Mouse (Mus musculus) MEL (cell line): ENCODE measurements at regions not wholly inside any gene's neighbourhood (a gene's known extent, or its start where the extent isn't known, plus 50 kb on each side); places are given as distances from the start of the nearest gene placed in this dataset.

Experiments
- DNase-seq: peaks from one replicate; pipeline ENCODE4 v3.0.0; 2011; ENCODE audit warnings: low read depth, low spot score
- H3K27ac ChIP-seq: 2 replicates; pipeline ENCODE4 v1.5.1; 2012; ENCODE audit warnings: low read depth, mild to moderate bottlenecking, control low read depth, low read length, moderate library complexity; ENCODE audit not compliant: control insufficient read depth
- H3K27me3 ChIP-seq, 2 experiments: fragments of 150-350 bp in 1 of 2; sonication (generic) in 1 of 2; 2 replicates each; pipeline ENCODE4 v1.6.1; 2012; ENCODE audit warnings: low read length in 2 of 2, mild to moderate bottlenecking in 2 of 2, improper control_type of control experiment in 1 of 2, moderate library complexity in 1 of 2; ENCODE audit not compliant: insufficient read depth in 2 of 2, control insufficient read depth in 1 of 2
- H3K36me3 ChIP-seq, 2 experiments: 2 replicates each; pipeline ENCODE4 v1.6.1; 2012 to 2014; ENCODE audit warnings: low read length in 2 of 2, improper control_type of control experiment in 1 of 2, inconsistent platforms in 1 of 2, mild to moderate bottlenecking in 1 of 2; ENCODE audit not compliant: insufficient read depth in 2 of 2, control insufficient read depth in 1 of 2
- H3K4me1 ChIP-seq, 2 experiments: fragments of 150-350 bp in 1 of 2; sonication (generic) in 1 of 2; 2 replicates each; pipeline ENCODE4 v1.6.1; 2012; ENCODE audit warnings: low read length in 2 of 2, improper control_type of control experiment in 1 of 2, mild to moderate bottlenecking in 1 of 2; ENCODE audit not compliant: insufficient read depth in 2 of 2, control insufficient read depth in 1 of 2
- H3K4me3 ChIP-seq, 2 experiments: fragments of 150-350 bp in 1 of 2; sonication (generic) in 1 of 2; 2 replicates each; pipeline ENCODE4 v1.5.1; 2012; ENCODE audit warnings: low read depth in 2 of 2, low read length in 2 of 2, mild to moderate bottlenecking in 2 of 2, moderate library complexity in 2 of 2, control low read depth in 1 of 2, improper control_type of control experiment in 1 of 2; ENCODE audit not compliant: control insufficient read depth in 1 of 2, insufficient read depth in 1 of 2
- H3K79me2 ChIP-seq: 2 replicates; pipeline ENCODE4 v1.6.1; 2012; ENCODE audit warnings: mild to moderate bottlenecking, low read length, moderate library complexity; ENCODE audit not compliant: control insufficient read depth, poor library complexity, insufficient read depth
- H3K9ac ChIP-seq: 2 replicates; pipeline ENCODE4 v1.6.1; 2012; ENCODE audit warnings: low read depth, mild to moderate bottlenecking, control low read depth, low read length, moderate library complexity; ENCODE audit not compliant: control insufficient read depth, poor library complexity, severe bottlenecking
- H3K9me3 ChIP-seq: fragments of 150-350 bp; sonication (generic); replicated peaks from 2 replicates; pipeline ENCODE4 v1.6.1; 2012; ENCODE audit warnings: mild to moderate bottlenecking, low read length, improper control_type of control experiment, moderate library complexity; ENCODE audit not compliant: insufficient read depth
- CHD1 ChIP-seq: IDR thresholded peaks from 2 replicates; pipeline ENCODE4 v1.6.1; 2012; ENCODE audit warnings: low read depth, mild to moderate bottlenecking, inconsistent platforms, low read length, improper control_type of control experiment
- CHD2 ChIP-seq: IDR thresholded peaks from 2 replicates; pipeline ENCODE4 v1.6.1; 2011; ENCODE audit warnings: low read length, improper control_type of control experiment
- CTCF ChIP-seq, 3 experiments: IDR thresholded peaks in 2 of 3; conservative IDR thresholded peaks in 1 of 3; 2 replicates each; pipeline ENCODE4 v1.5.1; 2011 to 2012; ENCODE audit warnings: low read length in 3 of 3, low read depth in 2 of 3, mild to moderate bottlenecking in 2 of 3, improper control_type of control experiment in 1 of 3, inconsistent platforms in 1 of 3, mixed read lengths in 1 of 3, moderate library complexity in 1 of 3; ENCODE audit not compliant: control insufficient read depth in 1 of 3, insufficient read depth in 1 of 3, poor library complexity in 1 of 3, severe bottlenecking in 1 of 3
- EP300 ChIP-seq, 2 experiments: IDR thresholded peaks; 2 replicates each; pipeline ENCODE4 v1.6.1; 2011; ENCODE audit warnings: improper control_type of control experiment in 2 of 2, low read length in 2 of 2, low read depth in 1 of 2, mild to moderate bottlenecking in 1 of 2
- ETS1 ChIP-seq: IDR thresholded peaks from 2 replicates; pipeline ENCODE4 v1.6.1; 2012; ENCODE audit warnings: low read depth, mild to moderate bottlenecking, inconsistent platforms, low read length, improper control_type of control experiment, moderate library complexity
- GATA1 ChIP-seq: IDR thresholded peaks from 2 replicates; pipeline ENCODE4 v1.6.1; 2011; ENCODE audit warnings: low read depth, low read length, improper control_type of control experiment
- JUND ChIP-seq: IDR thresholded peaks from 2 replicates; pipeline ENCODE4 v1.6.1; 2011; ENCODE audit warnings: low read depth, mild to moderate bottlenecking, improper control_type of control experiment, low read length
- MAX ChIP-seq: IDR thresholded peaks from 2 replicates; pipeline ENCODE4 v1.6.1; 2011; ENCODE audit warnings: low read length, improper control_type of control experiment
- POLR2A ChIP-seq, 2 experiments: IDR thresholded peaks; 2 replicates each; pipeline ENCODE4 v1.6.1; 2011 to 2012; ENCODE audit warnings: low read length in 2 of 2, mild to moderate bottlenecking in 2 of 2, control low read depth in 1 of 2, improper control_type of control experiment in 1 of 2, low read depth in 1 of 2, moderate library complexity in 1 of 2; ENCODE audit not compliant: control insufficient read depth in 1 of 2, insufficient read depth in 1 of 2, poor library complexity in 1 of 2
- RAD21 ChIP-seq: IDR thresholded peaks from 2 replicates; pipeline ENCODE4 v1.6.1; 2011; ENCODE audit warnings: mild to moderate bottlenecking, low read depth, low read length, improper control_type of control experiment
- SIN3A ChIP-seq: IDR thresholded peaks from 2 replicates; pipeline ENCODE4 v1.6.1; 2012; ENCODE audit warnings: low read length, improper control_type of control experiment, inconsistent platforms
- SMC3 ChIP-seq: IDR thresholded peaks from 2 replicates; pipeline ENCODE4 v1.6.1; 2011; ENCODE audit warnings: low read depth, low read length, improper control_type of control experiment
- ZKSCAN1 ChIP-seq: IDR thresholded peaks from 2 replicates; pipeline ENCODE4 v1.6.1; 2012; ENCODE audit warnings: low read depth, mild to moderate bottlenecking, inconsistent platforms, low read length, improper control_type of control experiment, moderate library complexity
- ZNF384 ChIP-seq: IDR thresholded peaks from 2 replicates; pipeline ENCODE4 v1.6.1; 2012; ENCODE audit warnings: low read depth, mild to moderate bottlenecking, inconsistent platforms, low read length, improper control_type of control experiment

- no peaks in the 10 kb centered on the region for H3K79me2 ChIP-seq
- H3K9me3 ChIP-seq = no peaks in the 10 kb centered on the region
- H3K4me1 ChIP-seq = no peaks in the 10 kb centered on the region
- no peak overlapping the region for H3K27ac ChIP-seq
- H3K36me3 ChIP-seq = no peaks in the 10 kb centered on the region
- no peak overlapping the region for H3K9ac ChIP-seq
- TF ChIP-seq ZKSCAN1 (no peak), EP300 (IDR thresholded peaks at IDR 0.05; ENCODE audit: low read depth in 1 of 2, low read length in 2 of 2) (no peak), SIN3A (no peak), GATA1 (no peak), ZNF384 (no peak), CHD2 (no peak), JUND (no peak), RAD21 (no peak)
- no peaks in the 10 kb centered on the region; a peak in 1 of 4 replicates for H3K27me3 ChIP-seq
- H3K4me3 ChIP-seq = no peak overlapping the region
- DNase-seq = no peak
Measured at GRCm38 (mm10) chr16:75384526-75385222, 201.2 kb downstream of the Lipi start.

- H3K4me1 ChIP-seq = no peaks in the 10 kb centered on the region
- no peaks in the 10 kb centered on the region; a peak in 1 of 4 replicates for H3K27me3 ChIP-seq
- H3K79me2 ChIP-seq = no peaks in the 10 kb centered on the region
- no peak overlapping the region for H3K4me3 ChIP-seq
- H3K36me3 ChIP-seq = no peaks in the 10 kb centered on the region
- no peaks in the 10 kb centered on the region for H3K9me3 ChIP-seq
- H3K27ac ChIP-seq = no peak overlapping the region
- no peak overlapping the region for H3K9ac ChIP-seq
- TF ChIP-seq POLR2A (IDR thresholded peaks at IDR 0.05; ENCODE audit: control insufficient read depth in 1 of 2, insufficient read depth in 1 of 2, low read depth in 1 of 2, low read length in 2 of 2, poor library complexity in 1 of 2) (no peak), JUND (no peak), RAD21 (peak; percentile 11), CTCF (IDR thresholded peaks at IDR 0.05 in 2 of 3, conservative IDR thresholded peaks at IDR 0.05 in 1 of 3; ENCODE audit: control insufficient read depth in 1 of 3, insufficient read depth in 1 of 3, low read depth in 2 of 3, low read length in 3 of 3, poor library complexity in 1 of 3, severe bottlenecking in 1 of 3) (peak; percentile 3 to 34 (median 3); a peak in 2 of 6 replicates), SMC3 (peak; percentile 43)
- TF ChIP-seq, all 39 proteins: peak for 3
- no peak for DNase-seq
Measured at GRCm38 (mm10) chr16:75381191-75381590, 204.7 kb downstream of the Lipi start.

- no peak overlapping the region for H3K9ac ChIP-seq
- H3K27ac ChIP-seq = no peak overlapping the region
- 0 out of 4 replicates have a peak, but pooled peaks cover 0 to 2% of the 10 kb centered on the region in 2 experiments for H3K27me3 ChIP-seq
- no peaks in the 10 kb centered on the region for H3K36me3 ChIP-seq
- no peak for DNase-seq
- TF ChIP-seq RAD21 (no peak), POLR2A (IDR thresholded peaks at IDR 0.05; ENCODE audit: control insufficient read depth in 1 of 2, insufficient read depth in 1 of 2, low read depth in 1 of 2, low read length in 2 of 2, poor library complexity in 1 of 2) (no peak), ETS1 (no peak), MAX (no peak), CHD1 (no peak)
- no peaks in the 10 kb centered on the region for H3K9me3 ChIP-seq
- no peak overlapping the region for H3K4me3 ChIP-seq
- H3K4me1 ChIP-seq = 0 out of 4 replicates have a peak, but pooled peaks cover 0 to 2% of the 10 kb centered on the region in 2 experiments
- H3K79me2 ChIP-seq = no peaks in the 10 kb centered on the region
Measured at GRCm38 (mm10) chr16:75369700-75370099, 216.2 kb downstream of the Lipi start.
